Mouse (Mus musculus) cerebellum, adult 2 months (tissue): ENCODE results near the gene Dab2ip.

Source experiments
- CTCF ChIP-seq: fragments of 200-500 bp; IDR thresholded peaks from 2 replicates; pipeline ENCODE4 v1.5.1; 2011; ENCODE audit warnings: low read depth, mild to moderate bottlenecking, control low read depth, low read length, moderate library complexity, borderline replicate concordance; ENCODE audit not compliant: insufficient read depth
- POLR2A ChIP-seq: fragments of 200-500 bp; IDR thresholded peaks from 2 replicates; pipeline ENCODE4 v1.6.1; 2011; ENCODE audit warnings: low read length, control low read depth, borderline replicate concordance; ENCODE audit not compliant: insufficient read depth

GRCm38 (mm10) chr2:35618981-35619380, 60.9 kb downstream of the Dab2ip start:
- TF ChIP-seq CTCF (no peak; the same call in 1 of the 2 replicates), POLR2A (no peak)
